Mouse (Mus musculus) stomach, postnatal 0 days (tissue): Measurements from ENCODE around the gene Sptb.

Experiments
- CTCF ChIP-seq: IDR thresholded peaks from 2 replicates; pipeline ENCODE4 v1.5.1; 2016; ENCODE audit warnings: antibody characterized with exemption, low read depth, mild to moderate bottlenecking, moderate library complexity
- EP300 ChIP-seq: optimal IDR thresholded peaks from 2 replicates; pipeline ENCODE3; 2016; ENCODE audit warnings: antibody characterized with exemption

DNA sequence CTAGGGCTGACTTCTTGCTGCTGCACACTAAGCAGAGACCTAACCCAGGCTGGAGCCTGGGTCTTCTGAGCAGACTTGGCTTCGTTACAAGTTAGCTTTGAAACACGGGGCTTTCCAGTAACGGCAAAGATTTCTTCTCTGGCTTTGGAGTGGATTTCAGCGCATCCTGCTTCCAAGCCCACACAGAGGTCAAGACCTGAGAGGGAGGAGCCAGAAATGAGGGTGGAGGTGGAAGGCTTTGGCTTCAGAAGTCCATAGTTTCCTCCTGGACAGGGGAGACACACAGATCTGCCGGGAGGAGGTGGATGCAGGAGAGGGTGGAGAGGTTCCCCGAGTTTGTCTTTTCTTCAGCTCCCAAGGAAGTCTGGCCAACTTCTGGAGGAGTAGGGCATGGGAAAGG, 120.8 kb downstream of the Sptb start:
- TF ChIP-seq CTCF (no peak), EP300 (no peak)
